Mouse (Mus musculus) C2C12 (cell line): ENCODE measurements at regions not wholly inside any gene's neighbourhood (a gene's known extent, or its start where the extent isn't known, plus 50 kb on each side); places are given as distances from the start of the nearest gene placed in this dataset.

Experiments
- CTCF ChIP-seq: IDR thresholded peaks from one replicate; pipeline ENCODE4 v1.5.1; 2011; ENCODE audit not compliant: control insufficient read depth, insufficient read depth, insufficient read length
- MYOG ChIP-seq: IDR thresholded peaks from one replicate; pipeline ENCODE4 v1.6.1; 2011; ENCODE audit not compliant: control insufficient read depth, insufficient read length; ENCODE audit errors: extremely low read depth
- USF1 ChIP-seq: IDR thresholded peaks from one replicate; pipeline ENCODE4 v1.6.1; 2011; ENCODE audit warnings: low read depth, mild to moderate bottlenecking, control low read depth, moderate library complexity

DNA sequence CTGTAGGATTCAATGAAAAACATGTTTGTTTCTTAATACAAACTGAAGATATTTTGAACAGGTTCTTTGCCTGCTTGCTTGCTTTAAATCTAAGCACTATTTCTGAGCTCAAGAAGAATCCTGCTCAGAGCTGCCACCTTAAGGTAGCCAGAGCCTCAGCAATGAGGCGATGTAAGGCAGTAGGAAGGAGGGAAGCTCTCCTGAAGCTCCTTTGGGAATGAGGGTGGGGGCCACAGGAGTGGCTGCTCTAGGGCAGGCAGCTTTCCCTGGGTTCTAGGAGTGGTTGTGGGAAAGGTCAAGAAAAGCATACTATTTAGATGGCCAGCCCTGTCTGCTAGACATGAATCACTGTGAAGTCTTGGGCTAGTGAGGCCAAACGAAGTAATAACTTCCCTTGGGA, 62.7 kb upstream of the Ugp2 start:
- TF ChIP-seq CTCF (no peak), MYOG (no peak), USF1 (no peak)
